Mouse (Mus musculus) myocyte (in vitro differentiated cells): ENCODE data around the gene Nell1.

ENCODE experiments used
- REST ChIP-seq: IDR thresholded peaks from one replicate; pipeline ENCODE4 v1.6.1; 2011; ENCODE audit warnings: mild to moderate bottlenecking, control low read depth, moderate library complexity; ENCODE audit not compliant: insufficient read depth, insufficient read length
- TCF12 ChIP-seq: IDR thresholded peaks from one replicate; pipeline ENCODE4 v1.6.1; 2011; ENCODE audit warnings: mild to moderate bottlenecking, control low read depth; ENCODE audit not compliant: poor library complexity, insufficient read depth, severe bottlenecking

GRCm38 (mm10) chr7:50228273-50228672 lies 253.6 kb downstream of the Nell1 start:
- TF ChIP-seq TCF12 (no peak), REST (no peak)
